Mouse (Mus musculus) stomach, postnatal 0 days (tissue): ENCODE results near the gene Vegfc.

Experiments
- CTCF ChIP-seq: IDR thresholded peaks from 2 replicates; pipeline ENCODE4 v1.5.1; 2016; ENCODE audit warnings: antibody characterized with exemption, low read depth, mild to moderate bottlenecking, moderate library complexity
- EP300 ChIP-seq: optimal IDR thresholded peaks from 2 replicates; pipeline ENCODE3; 2016; ENCODE audit warnings: antibody characterized with exemption

GRCm38 (mm10) chr8:54078121-54078440, 675 bp downstream of the Vegfc start:
- no peak for TF ChIP-seq EP300
- TF ChIP-seq CTCF: no peak
